Mouse (Mus musculus) midbrain, embryonic 12.5 days (tissue): ENCODE measurements around the gene Hkdc1. TPM values are rescaled to one million over a fixed set of nuclear protein-coding genes. Genes with fewer than 3 reads are reported as not detected.
"Not testable (repeated sequence)": the region's sequence is repeated elsewhere in the genome, so short reads cannot be mapped to it uniquely, and the experiment has no call there.

Source experiments
- ATAC-seq: fragments of 200-750 bp; cut with Nextera tagmentation; 2 replicates; pipeline ENCODE4 v1.8.0; 2017; ENCODE audit warnings: low read depth, moderate TSS enrichment, moderate library complexity; ENCODE audit not compliant: low FRiP score
- H3K27ac ChIP-seq: fragments of 300-500 bp; sonication (generic); replicated peaks from 2 replicates; pipeline ENCODE4 v1.5.1; 2016; ENCODE audit warnings: mild to moderate bottlenecking
- H3K27me3 ChIP-seq: fragments of 300-500 bp; sonication (generic); 2 replicates; pipeline ENCODE4 v1.6.1; 2016; ENCODE audit warnings: mild to moderate bottlenecking
- H3K36me3 ChIP-seq: fragments of 300-500 bp; sonication (generic); 2 replicates; pipeline ENCODE4 v1.6.1; 2016
- H3K4me1 ChIP-seq: fragments of 300-500 bp; sonication (generic); 2 replicates; pipeline ENCODE4 v1.6.1; 2016
- H3K4me2 ChIP-seq: fragments of 300-500 bp; sonication (generic); replicated peaks from 2 replicates; pipeline ENCODE4 v1.6.1; 2016; ENCODE audit warnings: mild to moderate bottlenecking, moderate library complexity
- H3K4me3 ChIP-seq: fragments of 300-500 bp; sonication (generic); 2 replicates; pipeline ENCODE4 v1.5.1; 2016; ENCODE audit warnings: mild to moderate bottlenecking
- H3K9ac ChIP-seq: fragments of 300-500 bp; sonication (generic); replicated peaks from 2 replicates; pipeline ENCODE4 v1.6.1; 2016; ENCODE audit warnings: mild to moderate bottlenecking, moderate library complexity
- H3K9me3 ChIP-seq: fragments of 300-500 bp; sonication (generic); 2 replicates; pipeline ENCODE4 v1.6.1; 2016; ENCODE audit warnings: mild to moderate bottlenecking
- WGBS: fragments of 180-500 bp; shearing (Covaris S2); methylation state at CpG from one replicate; pipeline ENCODE4 v1.1.7; 2016; 5-methylcytosine and 5-hydroxymethylcytosine counted together
- polyA plus RNA-seq: library from polyadenylated mRNA; unstranded; fragments of >200 nt; fragmentation: Nextera tagmentation; extraction: Ambion mirVana; gene quantifications from 2 replicates; pipeline ENCODE4 v1.2.1, GENCODE M21; 2016

Gene Hkdc1
- polyA plus RNA-seq = 0.18 and 0.52 TPM in 2 replicates

DNA sequence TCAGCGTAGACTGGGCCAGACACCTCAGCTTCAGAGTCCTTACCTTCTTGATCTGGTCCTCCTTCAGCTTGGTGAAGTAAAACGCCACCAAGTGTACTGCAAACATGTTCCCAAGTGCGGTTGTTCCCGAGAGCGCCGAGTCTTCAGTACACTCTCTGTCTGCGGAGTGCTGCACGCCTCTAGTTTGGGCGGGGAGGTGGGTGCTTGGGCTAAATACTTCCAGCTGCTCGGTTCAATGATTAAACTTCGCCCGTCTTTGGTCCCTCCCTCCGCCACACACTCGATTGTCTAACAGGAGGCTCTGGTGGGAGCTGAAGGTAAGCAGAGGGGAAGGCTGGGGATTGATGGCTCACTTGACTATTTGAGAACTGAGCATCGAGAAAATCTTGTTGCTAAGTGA is at the start of gene Hkdc1:
TSS of gene Hkdc1 (minus strand) at position 237 of the 400 bp plus-strand sequence.
- H3K36me3 ChIP-seq = no peaks in the 10 kb centered on the region
- H3K27me3 ChIP-seq = 0 out of 2 replicates have a peak, but pooled peaks cover 3% of the 10 kb centered on the region
- no peaks in the 10 kb centered on the region for H3K4me1 ChIP-seq
- no peak within 1 kb of the TSS for H3K27ac ChIP-seq
- no peak within 1 kb of the TSS for H3K9ac ChIP-seq
- H3K4me2 ChIP-seq = no peak within 1 kb of the TSS
- no peaks in the 10 kb centered on the region for H3K9me3 ChIP-seq
- ATAC-seq = no peak
- no peak within 1 kb of the TSS for H3K4me3 ChIP-seq
- 53% methylated on average over 15 of the region's 15 CpGs for WGBS

DNA sequence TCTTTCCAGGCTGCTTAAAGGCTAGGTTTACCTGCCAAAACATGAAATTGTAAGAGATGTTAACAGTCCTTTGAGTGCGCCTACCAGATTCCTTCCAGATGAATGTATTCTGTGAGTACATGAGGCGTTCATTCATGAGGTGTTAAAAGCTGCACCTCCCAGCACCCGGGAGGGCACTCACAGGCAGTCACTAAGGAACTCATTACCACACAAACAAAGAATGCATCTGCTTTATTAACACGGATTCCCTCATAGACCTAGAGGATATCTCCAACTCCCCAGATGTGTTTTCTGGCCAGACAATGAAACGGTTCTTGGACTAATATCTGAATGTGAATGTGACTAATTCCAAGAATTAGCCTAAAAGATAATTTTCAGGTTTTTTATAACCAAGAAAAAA is 48.8 kb upstream of the Hkdc1 start:
- Histone ChIP-seq H3K36me3 (0 out of 2 replicates have a peak, but pooled peaks cover 11% of the 10 kb centered on the region), H3K4me2 (no peak overlapping the region), H3K4me1 (no peaks in the 10 kb centered on the region), H3K4me3 (no peak overlapping the region), H3K9me3 (no peaks in the 10 kb centered on the region), H3K27ac (no peak overlapping the region), H3K9ac (no peak overlapping the region), H3K27me3 (no peaks in the 10 kb centered on the region)
- WGBS = 62% methylated on average over 5 of the region's 5 CpGs
- ATAC-seq = no peak

DNA sequence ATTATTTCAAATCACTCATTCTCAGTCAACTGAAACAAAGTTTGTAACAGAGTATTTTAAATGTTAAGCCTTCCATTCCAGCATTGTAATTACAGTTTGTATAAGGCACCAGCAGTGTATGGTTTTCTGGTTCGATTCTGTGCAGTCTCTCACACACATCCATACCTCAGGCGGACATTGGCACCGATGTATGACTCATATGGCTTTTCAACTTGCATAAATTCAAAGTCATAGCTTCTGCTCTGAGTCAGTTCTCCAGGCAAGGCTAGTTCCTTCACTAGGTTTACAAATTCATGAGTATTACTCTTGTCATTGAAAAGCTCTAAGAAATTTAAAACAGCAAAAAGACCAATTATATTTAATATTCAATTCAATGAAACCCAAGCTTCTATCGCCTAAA is 47.4 kb upstream of the Hkdc1 start:
- 93% methylated on average over 4 of the region's 4 CpGs for WGBS
- H3K36me3 ChIP-seq = 0 out of 2 replicates have a peak, but pooled peaks cover 11% of the 10 kb centered on the region
- ATAC-seq = no peak
- H3K9me3 ChIP-seq = no peaks in the 10 kb centered on the region
- H3K4me3 ChIP-seq = no peak overlapping the region
- H3K27ac ChIP-seq = no peak overlapping the region
- no peaks in the 10 kb centered on the region for H3K4me1 ChIP-seq
- no peak overlapping the region for H3K9ac ChIP-seq
- no peaks in the 10 kb centered on the region for H3K27me3 ChIP-seq
- no peak overlapping the region for H3K4me2 ChIP-seq

DNA sequence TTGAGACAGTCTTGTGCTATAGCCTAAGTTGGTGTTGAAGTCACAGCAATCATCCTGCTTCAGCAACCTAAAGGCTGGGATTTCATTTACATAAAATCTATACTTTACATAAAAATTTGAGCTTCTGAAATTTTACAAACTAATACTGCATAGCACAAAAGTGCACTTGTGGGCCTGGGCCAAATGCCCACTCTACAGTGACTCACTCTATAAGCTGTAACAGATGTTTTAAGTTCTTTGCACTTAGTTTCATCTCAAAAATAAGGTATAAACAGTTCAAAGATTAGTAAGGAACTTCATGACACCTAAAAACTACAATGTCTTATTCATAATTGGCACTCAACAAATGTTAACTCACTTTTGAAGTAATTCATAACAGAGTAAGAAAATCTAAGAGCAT is 39.0 kb upstream of the Hkdc1 start:
- Histone ChIP-seq H3K27me3 (no peaks in the 10 kb centered on the region), H3K4me2 (no peak overlapping the region), H3K4me3 (no peak overlapping the region), H3K27ac (no peak overlapping the region), H3K9me3 (no peaks in the 10 kb centered on the region), H3K36me3 (peaks cover 56% of the 10 kb centered on the region), H3K9ac (no peak overlapping the region), H3K4me1 (no peaks in the 10 kb centered on the region)
- ATAC-seq = no peak

DNA sequence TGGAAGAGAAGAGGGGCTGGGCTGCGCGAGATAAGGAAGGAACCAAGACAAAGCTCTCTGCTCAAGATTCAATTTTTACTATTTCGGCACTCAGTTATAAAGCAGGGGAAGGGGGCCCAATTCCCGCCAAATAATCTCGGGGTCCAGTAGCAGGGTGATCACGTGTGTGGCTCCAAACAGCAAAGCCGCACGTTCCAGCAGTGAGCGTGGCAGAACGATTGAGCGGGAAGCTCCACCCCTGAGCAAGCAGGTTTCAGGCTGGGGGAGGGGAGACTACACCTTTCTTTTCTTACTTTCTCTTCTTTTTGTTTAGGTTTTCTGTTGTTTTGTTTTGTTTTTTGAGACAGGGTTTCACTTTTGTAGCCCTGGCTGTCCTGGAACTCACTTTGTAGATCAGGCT is 29.7 kb upstream of the Hkdc1 start:
- not testable (repeated sequence) for ATAC-seq, H3K9me3 ChIP-seq, H3K27me3 ChIP-seq, H3K27ac ChIP-seq, H3K4me2 ChIP-seq, H3K4me3 ChIP-seq, H3K9ac ChIP-seq
- WGBS = 74% methylated on average over 11 of the region's 11 CpGs
- Histone ChIP-seq H3K4me1 (peaks cover 16% of the 10 kb centered on the region), H3K36me3 (peaks cover 28% of the 10 kb centered on the region)

DNA sequence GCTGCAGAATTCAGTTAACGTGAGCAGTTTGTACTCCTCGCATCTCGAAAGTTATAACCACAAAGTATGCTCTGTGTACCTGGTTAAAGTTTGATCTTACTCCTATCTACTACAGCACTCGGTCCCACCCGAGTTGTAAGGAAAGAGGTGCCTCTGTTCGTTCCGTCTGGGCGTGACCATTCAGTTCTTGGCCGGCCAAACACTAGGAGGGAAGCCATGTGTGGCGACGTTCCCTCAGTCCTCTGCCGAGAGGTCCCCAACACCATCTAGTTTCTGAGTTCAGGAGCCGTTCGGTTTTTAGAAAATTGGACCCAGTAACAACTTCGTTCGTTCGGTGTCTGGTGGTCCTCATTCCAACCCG is 28.0 kb upstream of the Hkdc1 start:
- Histone ChIP-seq H3K4me2 (peak overlapping the region; percentile 78), H3K4me1 (peaks cover 16% of the 10 kb centered on the region), H3K4me3 (peak overlapping the region; percentile 94), H3K36me3 (peaks cover 32% of the 10 kb centered on the region), H3K27me3 (no peaks in the 10 kb centered on the region), H3K27ac (peak overlapping the region; percentile 80), H3K9me3 (no peaks in the 10 kb centered on the region), H3K9ac (peak overlapping the region; percentile 28; the same call in 1 of the 2 replicates)
- WGBS = 36% methylated on average over 18 of the region's 18 CpGs
- no peak; the same call in 1 of the 2 replicates for ATAC-seq

DNA sequence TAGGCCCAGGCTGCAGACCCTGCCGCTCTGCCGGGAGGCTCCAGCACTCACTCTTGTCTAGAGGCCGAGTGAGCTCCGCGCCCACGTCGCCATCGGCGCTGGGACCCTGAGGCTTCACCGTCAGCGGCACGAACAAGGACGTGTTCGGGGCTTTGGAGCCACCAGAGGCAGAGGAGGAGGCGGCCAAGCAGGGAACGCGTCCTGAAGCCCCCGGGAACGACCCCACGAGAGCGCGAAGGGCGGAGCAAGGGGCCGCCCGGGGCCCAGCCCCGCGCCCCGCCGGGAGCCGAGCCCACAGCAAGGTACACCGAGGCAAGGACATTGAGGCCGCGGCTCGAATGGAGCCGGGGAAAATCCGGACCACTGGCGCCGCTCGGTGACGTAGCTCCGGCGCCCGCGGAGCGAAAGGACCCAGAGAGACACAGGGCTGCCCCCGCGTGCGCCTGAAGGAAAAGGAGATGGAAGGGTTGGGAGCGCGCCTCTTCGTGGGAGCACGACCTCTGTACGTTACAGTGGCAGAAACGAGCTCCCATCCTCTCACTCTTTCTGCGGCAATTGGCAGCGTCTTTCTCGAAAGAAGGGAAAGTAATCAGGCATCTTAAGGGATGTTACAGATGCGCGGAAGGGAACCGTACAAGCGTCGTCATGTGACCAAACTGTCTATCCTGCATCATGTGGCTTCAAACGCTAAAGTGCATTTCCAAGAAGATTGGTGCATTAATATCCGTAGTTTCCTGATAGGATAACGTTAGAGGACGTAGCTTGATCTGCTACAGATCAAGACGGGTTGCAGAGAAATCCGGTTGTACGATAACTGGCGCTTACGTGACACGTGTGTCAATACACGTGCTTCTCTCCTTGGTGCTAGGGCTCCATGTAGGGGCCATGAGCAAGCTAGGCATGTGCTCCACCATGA is 27.3 kb upstream of the Hkdc1 start, which contains the start of the genes 4930507D05Rik and Supv3l1:
TSS of gene 4930507D05Rik (plus strand) at position 126 of the 916 bp plus-strand sequence.
TSS of gene Supv3l1 (minus strand) at position 375 of the 916 bp plus-strand sequence.
- Histone ChIP-seq H3K36me3 (peaks cover 34% of the 10 kb centered on the region), H3K4me1 (peaks cover 16% of the 10 kb centered on the region), H3K4me2 (peak within 1 kb of the TSS; percentile 78), H3K9ac (peak within 1 kb of the TSS; percentile 95), H3K27ac (peak within 1 kb of the TSS; percentile 80), H3K27me3 (no peaks in the 10 kb centered on the region), H3K9me3 (no peaks in the 10 kb centered on the region), H3K4me3 (peak within 1 kb of the TSS; percentile 94)
- peak; percentile 86 for ATAC-seq
- WGBS = under 1% methylated on average over 73 of the region's 73 CpGs

DNA sequence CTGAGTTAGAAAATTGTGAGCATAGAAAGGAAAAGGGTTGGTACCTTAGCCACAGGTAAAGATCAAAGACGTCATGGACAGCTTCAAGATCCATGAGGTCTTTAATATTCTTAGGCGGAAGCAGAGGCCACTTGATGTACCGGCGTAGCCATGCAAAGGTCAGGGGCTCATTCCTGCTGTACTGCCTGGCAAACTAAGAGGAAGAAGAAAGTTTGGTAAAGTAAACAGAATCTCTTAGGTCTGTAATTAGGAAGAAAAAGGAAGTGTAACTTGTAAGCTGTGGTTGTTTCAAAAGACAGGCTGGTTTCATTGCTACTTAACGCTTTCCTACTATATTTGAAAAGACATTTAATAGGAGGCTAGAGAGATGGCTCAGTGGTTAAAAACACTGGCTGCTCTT is 8.1 kb upstream of the Hkdc1 start:
- Histone ChIP-seq H3K9ac (no peak overlapping the region), H3K27ac (no peak overlapping the region), H3K4me3 (no peak overlapping the region), H3K27me3 (no peaks in the 10 kb centered on the region), H3K4me1 (no peaks in the 10 kb centered on the region), H3K9me3 (no peaks in the 10 kb centered on the region), H3K4me2 (no peak overlapping the region), H3K36me3 (peaks cover 74% of the 10 kb centered on the region)
- WGBS = 90% methylated on average over 5 of the region's 5 CpGs
- no peak for ATAC-seq

DNA sequence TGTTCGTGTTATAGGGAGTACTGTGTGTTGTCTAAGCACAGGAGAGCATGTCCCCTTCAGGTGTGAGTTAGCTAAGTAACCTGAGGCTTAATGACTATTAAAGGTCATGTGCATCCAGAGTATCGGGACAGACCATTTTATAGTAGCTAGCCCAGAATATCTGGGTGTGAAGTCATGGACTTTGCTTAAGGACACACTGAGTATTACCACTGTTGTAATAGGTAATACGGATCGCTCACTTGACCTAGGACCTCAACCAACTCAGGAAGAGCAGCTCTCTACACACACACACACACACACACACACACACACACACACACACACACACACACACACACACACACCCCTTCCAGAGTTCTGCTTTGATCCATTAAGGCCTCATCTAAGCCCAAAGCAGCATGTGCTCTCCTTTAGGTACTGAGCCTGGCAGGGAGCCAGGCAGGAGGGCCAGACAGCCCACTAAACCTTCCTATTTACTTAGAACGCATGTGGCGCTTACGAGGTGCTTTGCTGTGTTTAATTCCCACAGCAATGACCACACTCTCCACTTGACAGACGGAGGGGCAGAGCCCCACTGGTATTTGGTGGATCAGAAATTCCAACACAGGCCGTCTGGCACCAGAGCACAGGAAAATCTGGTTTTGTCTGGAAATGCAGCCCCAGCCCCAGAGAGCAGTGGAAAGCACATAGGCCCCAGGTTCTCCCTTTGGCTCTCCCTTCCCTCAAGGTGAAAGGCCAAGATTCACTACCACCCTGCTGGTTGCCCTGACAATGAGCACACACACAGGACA is 3.0 kb upstream of the Hkdc1 start:
- no peaks in the 10 kb centered on the region for H3K4me1 ChIP-seq
- no peak for ATAC-seq
- peaks cover 25% of the 10 kb centered on the region for H3K36me3 ChIP-seq
- no peak overlapping the region for H3K4me3 ChIP-seq
- WGBS = 52% methylated on average over 9 of the region's 9 CpGs
- no peaks in the 10 kb centered on the region for H3K9me3 ChIP-seq
- H3K27me3 ChIP-seq = 0 out of 2 replicates have a peak, but pooled peaks cover 3% of the 10 kb centered on the region
- H3K27ac ChIP-seq = no peak overlapping the region
- no peak overlapping the region for H3K9ac ChIP-seq
- no peak overlapping the region for H3K4me2 ChIP-seq

DNA sequence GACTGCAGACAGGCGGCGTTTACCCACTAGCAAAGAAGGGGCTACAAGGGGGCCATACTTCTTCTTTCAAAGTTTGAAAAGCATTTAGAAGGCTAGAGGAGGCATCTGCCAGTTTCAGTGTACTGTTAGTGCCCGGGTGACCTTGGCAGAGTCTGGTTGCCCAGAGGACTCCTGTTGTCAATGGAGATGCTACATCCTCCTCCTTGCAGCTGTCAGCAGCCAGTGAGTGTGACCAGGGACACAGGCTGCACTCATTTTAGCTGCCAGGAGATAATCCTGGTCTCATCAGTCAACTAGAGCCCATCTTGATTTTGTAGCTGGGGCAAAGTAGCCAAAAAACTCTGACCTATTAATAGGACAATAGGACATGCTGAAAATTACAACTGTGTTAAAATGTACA is 1.2 kb downstream of the Hkdc1 start:
- no peaks in the 10 kb centered on the region for H3K36me3 ChIP-seq
- no peak overlapping the region for H3K4me3 ChIP-seq
- no peaks in the 10 kb centered on the region for H3K9me3 ChIP-seq
- no peak overlapping the region for H3K4me2 ChIP-seq
- H3K9ac ChIP-seq = no peak overlapping the region
- WGBS = 87% methylated on average over 3 of the region's 3 CpGs
- H3K27ac ChIP-seq = no peak overlapping the region
- ATAC-seq = no peak
- 0 out of 2 replicates have a peak, but pooled peaks cover 3% of the 10 kb centered on the region for H3K27me3 ChIP-seq
- H3K4me1 ChIP-seq = no peaks in the 10 kb centered on the region

DNA sequence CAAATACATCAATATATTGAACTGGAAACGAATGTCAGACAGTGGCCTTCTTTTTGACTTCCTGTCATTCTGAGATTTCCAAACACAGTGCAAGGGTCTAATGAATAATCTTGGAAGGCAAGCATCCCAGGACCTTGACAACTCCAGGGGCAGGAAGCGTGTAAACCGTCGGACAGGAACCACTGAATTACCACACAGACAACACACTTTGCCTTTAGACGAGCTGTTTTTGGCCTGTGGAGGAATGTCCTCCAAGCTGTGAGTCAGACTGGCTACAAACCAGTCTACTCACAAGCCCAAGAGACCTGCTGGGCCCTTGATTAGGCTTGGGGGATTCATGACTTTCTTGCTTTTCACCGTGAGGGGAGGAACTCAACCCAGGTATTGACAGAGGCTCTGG is 1.9 kb downstream of the Hkdc1 start:
- Histone ChIP-seq H3K4me2 (no peak overlapping the region), H3K4me1 (no peaks in the 10 kb centered on the region), H3K4me3 (no peak overlapping the region), H3K9ac (no peak overlapping the region), H3K36me3 (no peaks in the 10 kb centered on the region), H3K9me3 (no peaks in the 10 kb centered on the region), H3K27ac (no peak overlapping the region), H3K27me3 (0 out of 2 replicates have a peak, but pooled peaks cover 3% of the 10 kb centered on the region)
- no peak for ATAC-seq
- WGBS = 75% methylated on average over 6 of the region's 6 CpGs

DNA sequence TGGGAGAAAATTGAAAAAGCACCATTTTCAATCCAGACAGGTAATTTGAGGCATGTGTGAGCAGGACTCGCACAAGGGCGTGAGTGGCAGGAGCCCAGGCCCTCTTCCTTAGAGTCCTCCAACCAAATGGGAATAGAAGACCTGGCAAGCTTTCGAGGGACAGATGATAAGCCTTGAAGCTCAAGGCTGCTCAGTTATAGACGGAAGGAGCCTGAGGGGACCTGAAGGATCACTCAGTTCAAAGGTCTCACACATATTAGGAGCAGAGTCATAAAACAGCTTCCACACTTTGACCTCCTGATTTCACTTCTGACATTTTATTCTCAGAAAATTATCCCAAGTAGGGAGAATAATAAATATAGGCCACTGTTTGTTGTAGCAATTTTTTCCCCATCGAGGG is 2.9 kb downstream of the Hkdc1 start:
- H3K27me3 ChIP-seq = 0 out of 2 replicates have a peak, but pooled peaks cover 3% of the 10 kb centered on the region
- no peak overlapping the region for H3K27ac ChIP-seq
- H3K4me3 ChIP-seq = no peak overlapping the region
- no peaks in the 10 kb centered on the region for H3K4me1 ChIP-seq
- no peak for ATAC-seq
- no peak overlapping the region for H3K9ac ChIP-seq
- H3K36me3 ChIP-seq = no peaks in the 10 kb centered on the region
- no peak overlapping the region for H3K4me2 ChIP-seq
- 89% methylated on average over 5 of the region's 5 CpGs for WGBS
- H3K9me3 ChIP-seq = no peaks in the 10 kb centered on the region
